Mouse (Mus musculus): Measurements from ENCODE around the gene Flt3l. TPM values are rescaled to one million over a fixed set of nuclear protein-coding genes. Genes with fewer than 3 reads are reported as not detected.

The Flt3l gene
- polyA plus RNA-seq, 1 experiment from 2014 or later = 3.0 TPM

DNA sequence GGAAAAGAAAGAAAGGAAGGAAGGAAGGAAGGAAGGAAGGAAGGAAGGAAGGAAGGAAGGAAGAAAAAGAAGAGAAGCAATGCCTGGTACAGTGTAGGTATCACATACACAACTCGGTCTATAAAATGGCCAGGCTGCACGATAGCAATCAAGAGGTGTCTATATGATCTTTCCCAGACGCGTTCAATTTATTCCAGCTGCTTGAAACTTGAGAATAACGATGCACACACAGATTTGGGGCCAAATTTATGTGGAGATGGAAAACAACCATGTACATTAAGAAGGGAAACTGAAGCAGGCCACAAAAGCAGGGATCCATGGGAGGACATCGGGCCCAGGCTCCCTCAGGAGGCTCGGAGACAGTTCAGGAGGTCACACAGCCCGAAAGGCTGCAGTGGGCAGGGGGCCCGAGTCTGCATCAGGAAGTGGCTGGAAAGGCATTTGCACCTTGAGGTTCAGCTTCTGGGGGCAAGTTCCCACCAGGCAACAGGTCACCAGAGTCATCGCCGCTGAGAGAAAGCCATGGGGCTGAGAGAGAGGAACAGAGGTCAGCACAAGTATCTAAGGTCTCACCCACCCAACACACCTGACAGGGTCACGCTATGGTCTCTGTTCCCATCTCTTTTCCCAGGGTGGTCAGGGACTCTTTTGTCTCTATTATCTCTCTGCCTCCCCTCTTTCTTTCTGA is 43.3 kb downstream of the Flt3l start:
- H3K9me3 ChIP-seq (replicated peaks; ENCODE audit: control insufficient read depth, low read length) = no peaks in the 10 kb centered on the region
- H3K27me3 ChIP-seq (ENCODE audit: control insufficient read depth, insufficient read depth, low read depth, low read length) = no peaks in the 10 kb centered on the region
- no peaks in the 10 kb centered on the region for H3K36me3 ChIP-seq (ENCODE audit: control insufficient read depth, insufficient read depth)
- H3K4me2 ChIP-seq (ENCODE audit: low read depth, low read length) = no peak overlapping the region
- no peak overlapping the region for H3K4me3 ChIP-seq (ENCODE audit: low read depth, low read length)
- peaks cover 29% of the 10 kb centered on the region for H3K4me1 ChIP-seq (ENCODE audit: control insufficient read depth, low read depth, low read length)
- 48% methylated on average over 12 of the region's 12 CpGs for WGBS (ENCODE audit: insufficient replicate concordance)
- H3K9ac ChIP-seq (ENCODE audit: low read depth, low read length) = no peak overlapping the region
- no peak overlapping the region for H3K27ac ChIP-seq (ENCODE audit: low read length)
- ATAC-seq (ENCODE audit: low read depth) = no peak

DNA sequence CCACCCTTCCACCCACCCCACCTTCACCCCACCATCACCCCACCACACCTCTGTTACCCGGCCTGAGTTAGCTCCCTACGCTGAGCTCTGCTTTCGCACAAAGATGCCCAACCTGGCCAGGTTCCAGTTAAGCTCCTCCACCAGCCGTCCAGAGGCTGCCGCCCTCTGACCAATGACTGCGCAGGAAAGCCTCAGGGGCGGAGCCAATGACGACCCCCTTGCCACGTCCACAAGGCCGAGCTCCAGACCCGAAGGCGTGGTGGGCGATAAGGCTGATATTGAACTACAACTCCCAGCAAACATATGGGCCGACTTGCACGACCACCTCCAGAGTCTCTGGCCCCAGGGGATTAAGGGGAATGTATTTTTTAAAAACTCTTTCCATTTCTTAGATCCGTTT is 44.2 kb downstream of the Flt3l start, which contains the start of gene Rcn3:
Gene Rcn3, minus strand, starts transcription at position 174 of the 400 bp plus-strand sequence.
- Histone ChIP-seq H3K9ac (ENCODE audit: low read depth, low read length) (peak within 1 kb of the TSS; percentile 31; the same call in 1 of the 2 replicates), H3K4me2 (ENCODE audit: low read depth, low read length) (peak within 1 kb of the TSS; percentile 66), H3K27ac (ENCODE audit: low read length) (no peak within 1 kb of the TSS), H3K4me1 (ENCODE audit: control insufficient read depth, low read depth, low read length) (peaks cover 29% of the 10 kb centered on the region), H3K27me3 (ENCODE audit: control insufficient read depth, insufficient read depth, low read depth, low read length) (no peaks in the 10 kb centered on the region), H3K36me3 (ENCODE audit: control insufficient read depth, insufficient read depth) (no peaks in the 10 kb centered on the region), H3K9me3 (replicated peaks; ENCODE audit: control insufficient read depth, low read length) (no peaks in the 10 kb centered on the region), H3K4me3 (ENCODE audit: low read depth, low read length) (peak within 1 kb of the TSS; percentile 49)
- peak; percentile 83 for ATAC-seq (ENCODE audit: low read depth)
- WGBS (ENCODE audit: insufficient replicate concordance) = 2% methylated on average over 16 of the region's 16 CpGs

DNA sequence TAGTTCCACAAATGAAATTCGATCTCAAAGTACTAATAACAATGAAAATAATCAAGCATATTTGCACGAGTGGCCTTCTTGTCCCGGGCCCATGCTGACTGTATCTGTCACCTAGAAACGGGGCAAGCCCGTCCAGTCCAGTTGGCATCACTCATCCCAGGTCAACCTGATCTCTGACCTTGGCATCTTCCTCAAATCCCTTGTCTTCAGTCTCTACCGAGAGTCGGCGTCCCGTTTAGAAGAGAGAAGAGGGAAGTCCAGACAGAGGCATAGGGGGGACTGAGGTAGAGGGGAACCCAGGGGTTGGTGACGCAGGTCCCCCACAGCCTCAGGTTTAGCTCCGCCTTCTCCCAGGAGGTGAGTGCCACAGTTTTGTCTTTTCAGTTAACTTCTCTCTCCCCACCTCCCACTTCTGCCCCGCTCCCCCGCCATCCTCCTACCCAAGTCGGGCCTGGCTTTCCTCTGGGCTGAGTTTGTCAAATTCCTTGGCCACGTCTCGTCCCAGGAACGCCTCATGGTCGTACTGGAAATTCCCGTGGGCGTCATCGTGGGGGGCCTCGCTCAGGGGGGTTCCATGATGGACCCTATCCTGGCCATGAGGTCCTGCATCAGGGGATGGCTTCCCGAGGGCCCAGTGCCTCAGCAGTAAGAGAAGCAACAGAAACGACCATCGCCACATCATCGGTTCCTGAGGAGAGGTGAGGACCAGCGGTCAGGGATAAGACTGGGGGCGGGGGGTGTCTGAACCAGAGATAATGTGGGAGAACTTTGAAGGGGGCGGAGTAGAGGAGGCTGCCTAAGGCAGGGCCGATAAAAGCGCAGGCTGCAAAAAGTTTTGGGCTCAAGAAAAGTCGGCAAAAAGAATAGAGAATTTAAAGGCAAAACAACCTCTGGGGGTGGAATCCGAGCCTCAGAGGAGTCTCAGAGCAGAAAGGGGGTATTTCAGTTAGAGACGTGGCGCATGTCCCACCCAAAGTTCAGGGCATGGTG is 44.9 kb downstream of the Flt3l start:
- peak overlapping the region; percentile 66 for H3K4me2 ChIP-seq (ENCODE audit: low read depth, low read length)
- H3K36me3 ChIP-seq (ENCODE audit: control insufficient read depth, insufficient read depth) = no peaks in the 10 kb centered on the region
- H3K4me1 ChIP-seq (ENCODE audit: control insufficient read depth, low read depth, low read length) = peaks cover 29% of the 10 kb centered on the region
- peak overlapping the region; percentile 31; the same call in 1 of the 2 replicates for H3K9ac ChIP-seq (ENCODE audit: low read depth, low read length)
- H3K27me3 ChIP-seq (ENCODE audit: control insufficient read depth, insufficient read depth, low read depth, low read length) = no peaks in the 10 kb centered on the region
- H3K27ac ChIP-seq (ENCODE audit: low read length) = no peak overlapping the region
- 19% methylated on average over 35 of the region's 35 CpGs for WGBS (ENCODE audit: insufficient replicate concordance)
- ATAC-seq (ENCODE audit: low read depth) = peak; percentile 59
- H3K9me3 ChIP-seq (replicated peaks; ENCODE audit: control insufficient read depth, low read length) = no peaks in the 10 kb centered on the region
- peak overlapping the region; percentile 49 for H3K4me3 ChIP-seq (ENCODE audit: low read depth, low read length)

DNA sequence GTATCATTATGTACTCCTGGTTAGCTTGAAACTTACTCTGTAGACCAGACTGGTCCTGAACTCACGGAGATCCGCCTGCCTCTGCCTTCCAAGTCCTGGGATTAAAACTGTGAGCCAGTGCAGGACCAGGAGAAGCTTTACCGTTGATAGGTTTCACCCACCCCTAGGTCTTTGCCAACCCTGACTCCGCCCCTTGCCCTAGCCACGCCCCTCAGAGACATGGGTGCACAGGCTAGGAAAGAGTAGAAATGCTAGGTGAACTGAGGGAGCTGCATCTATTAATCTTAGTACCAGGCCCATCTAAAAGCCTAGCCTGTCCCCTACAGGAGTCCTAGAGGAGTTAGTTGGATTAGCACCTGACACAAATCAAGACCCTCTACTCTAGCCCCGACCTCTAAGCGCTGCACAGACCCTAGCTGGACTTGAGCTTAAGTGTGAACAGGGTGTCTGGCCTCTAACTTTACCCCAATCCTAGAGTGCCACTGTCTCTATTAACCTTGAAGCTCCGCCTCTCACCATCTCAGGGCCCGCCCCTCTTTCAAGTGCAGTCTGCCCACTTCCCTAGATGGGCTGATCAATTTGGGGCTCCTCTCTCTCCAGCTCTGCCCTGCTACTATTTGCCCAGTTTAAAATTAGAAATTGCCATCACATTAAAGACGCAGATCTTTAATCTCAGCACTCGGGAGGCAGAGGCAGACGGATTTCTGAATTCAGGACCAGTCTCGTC is 45.8 kb downstream of the Flt3l start:
- no peaks in the 10 kb centered on the region for H3K36me3 ChIP-seq (ENCODE audit: control insufficient read depth, insufficient read depth)
- peaks cover 29% of the 10 kb centered on the region for H3K4me1 ChIP-seq (ENCODE audit: control insufficient read depth, low read depth, low read length)
- 52% methylated on average over 13 of the region's 13 CpGs for WGBS (ENCODE audit: insufficient replicate concordance)
- ATAC-seq (ENCODE audit: low read depth) = no peak
- H3K9ac ChIP-seq (ENCODE audit: low read depth, low read length) = no peak overlapping the region
- H3K4me3 ChIP-seq (ENCODE audit: low read depth, low read length) = no peak overlapping the region
- no peak overlapping the region for H3K27ac ChIP-seq (ENCODE audit: low read length)
- no peaks in the 10 kb centered on the region for H3K27me3 ChIP-seq (ENCODE audit: control insufficient read depth, insufficient read depth, low read depth, low read length)
- H3K9me3 ChIP-seq (replicated peaks; ENCODE audit: control insufficient read depth, low read length) = no peaks in the 10 kb centered on the region
- H3K4me2 ChIP-seq (ENCODE audit: low read depth, low read length) = no peak overlapping the region

GRCm38 (mm10) chr7:45088597-45088996 is 47.6 kb downstream of the Flt3l start:
- Histone ChIP-seq H3K36me3 (ENCODE audit: control insufficient read depth, insufficient read depth) (no peaks in the 10 kb centered on the region), H3K4me3 (ENCODE audit: low read depth, low read length) (no peak overlapping the region), H3K27me3 (ENCODE audit: control insufficient read depth, insufficient read depth, low read depth, low read length) (no peaks in the 10 kb centered on the region), H3K9ac (ENCODE audit: low read depth, low read length) (no peak overlapping the region), H3K9me3 (replicated peaks; ENCODE audit: control insufficient read depth, low read length) (no peaks in the 10 kb centered on the region), H3K4me1 (ENCODE audit: control insufficient read depth, low read depth, low read length) (peaks cover 28% of the 10 kb centered on the region), H3K27ac (ENCODE audit: low read length) (no peak overlapping the region), H3K4me2 (ENCODE audit: low read depth, low read length) (no peak overlapping the region)
- no peak for ATAC-seq (ENCODE audit: low read depth)
- WGBS (ENCODE audit: insufficient replicate concordance) = 85% methylated on average over 17 of the region's 17 CpGs

- Histone ChIP-seq H3K9ac (ENCODE audit: low read depth, low read length) (no peak overlapping the region), H3K9me3 (replicated peaks; ENCODE audit: control insufficient read depth, low read length) (no peaks in the 10 kb centered on the region), H3K4me3 (ENCODE audit: low read depth, low read length) (no peak overlapping the region), H3K4me1 (ENCODE audit: control insufficient read depth, low read depth, low read length) (peaks cover 20% of the 10 kb centered on the region), H3K4me2 (ENCODE audit: low read depth, low read length) (no peak overlapping the region), H3K27ac (ENCODE audit: low read length) (no peak overlapping the region), H3K36me3 (ENCODE audit: control insufficient read depth, insufficient read depth) (no peaks in the 10 kb centered on the region), H3K27me3 (ENCODE audit: control insufficient read depth, insufficient read depth, low read depth, low read length) (no peaks in the 10 kb centered on the region)
- no peak for ATAC-seq (ENCODE audit: low read depth)
- 55% methylated on average over 4 of the region's 4 CpGs for WGBS (ENCODE audit: insufficient replicate concordance)
Observed at GRCm38 (mm10) chr7:45086084-45086483, 50.1 kb downstream of the Flt3l start.

DNA sequence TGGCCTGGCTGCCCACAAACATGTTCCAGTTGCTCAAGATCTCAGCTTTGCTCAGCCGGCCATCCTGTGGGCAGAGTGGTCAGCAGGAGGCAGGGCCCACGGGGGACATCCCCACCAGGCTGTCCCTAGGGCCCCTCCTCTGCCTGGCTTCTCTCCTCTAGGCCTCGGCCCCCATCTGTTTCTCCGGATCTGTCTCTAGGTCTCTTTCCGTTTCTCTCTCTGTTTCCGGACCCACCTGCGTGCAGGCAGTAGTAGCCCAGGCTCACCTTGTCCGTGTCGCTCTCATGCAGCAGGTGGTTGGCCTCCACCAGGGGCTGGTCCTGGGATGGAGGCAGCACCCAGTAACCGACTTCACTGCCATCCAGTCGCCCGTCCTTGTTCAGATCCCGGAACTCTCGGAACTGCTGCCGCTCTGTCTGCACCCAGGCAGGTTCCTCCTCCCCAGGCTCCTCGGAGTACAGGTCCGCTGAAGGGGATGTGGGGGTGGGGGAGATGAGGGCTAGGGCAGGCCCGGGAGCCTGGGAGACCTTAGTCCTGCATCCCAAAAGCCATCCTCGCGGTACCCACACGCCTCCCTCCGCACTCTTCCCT is 52.8 kb downstream of the Flt3l start:
- no peaks in the 10 kb centered on the region for H3K9me3 ChIP-seq (replicated peaks; ENCODE audit: control insufficient read depth, low read length)
- no peak overlapping the region for H3K9ac ChIP-seq (ENCODE audit: low read depth, low read length)
- peak; percentile 7; the same call in 1 of the 2 replicates for ATAC-seq (ENCODE audit: low read depth)
- H3K27ac ChIP-seq (ENCODE audit: low read length) = no peak overlapping the region
- peak overlapping the region; percentile 22 for H3K4me3 ChIP-seq (ENCODE audit: low read depth, low read length)
- WGBS (ENCODE audit: insufficient replicate concordance) = 40% methylated on average over 22 of the region's 22 CpGs
- H3K4me2 ChIP-seq (ENCODE audit: low read depth, low read length) = peak overlapping the region; percentile 44; the same call in 1 of the 2 replicates
- H3K27me3 ChIP-seq (ENCODE audit: control insufficient read depth, insufficient read depth, low read depth, low read length) = no peaks in the 10 kb centered on the region
- no peaks in the 10 kb centered on the region for H3K36me3 ChIP-seq (ENCODE audit: control insufficient read depth, insufficient read depth)
- peaks cover 14% of the 10 kb centered on the region for H3K4me1 ChIP-seq (ENCODE audit: control insufficient read depth, low read depth, low read length)

Measured in liver, embryonic 16.5 days (tissue).